Mouse (Mus musculus): ENCODE results near the gene Flrt1.
A peak's percentile ranks its signal among the peaks of the same experiment; 100 is the strongest.
"Not testable (repeated sequence)": the region's sequence is repeated elsewhere in the genome, so short reads cannot be mapped to it uniquely, and the experiment has no call there.

The Flrt1 gene

DNA sequence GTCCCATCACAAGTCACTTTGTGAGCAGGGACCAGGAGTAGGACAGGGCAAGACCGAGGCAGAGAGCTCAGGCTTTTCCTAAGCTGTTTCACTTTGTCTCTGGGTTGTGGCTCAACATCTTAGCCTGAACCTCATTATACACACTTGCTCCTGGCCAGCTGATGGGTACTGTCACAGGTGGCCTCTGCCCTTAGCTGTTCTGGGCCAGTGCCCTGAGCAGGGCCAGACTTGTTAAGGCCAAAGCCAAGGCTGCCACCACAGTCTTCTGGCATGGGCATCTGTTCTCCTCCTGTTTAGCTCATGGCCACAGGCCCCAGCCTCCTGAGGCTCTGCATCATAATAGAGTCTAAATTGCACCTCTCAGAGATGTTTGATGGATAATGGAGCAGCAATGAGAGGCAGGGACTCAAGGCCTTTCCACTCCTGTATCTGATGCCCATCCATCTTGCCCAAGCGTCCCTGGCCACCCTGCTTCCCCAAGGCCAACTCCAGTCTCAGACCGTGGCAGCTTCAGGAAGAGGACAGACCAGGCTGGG lies 5.8 kb downstream of the Flrt1 start:
- no peak for DNase-seq

GRCm38 (mm10) chr19:7092756-7093155 lies 12.8 kb downstream of the Flrt1 start:
- DNase-seq, result peak in 1 of 2 experiments; percentile 40

DNA sequence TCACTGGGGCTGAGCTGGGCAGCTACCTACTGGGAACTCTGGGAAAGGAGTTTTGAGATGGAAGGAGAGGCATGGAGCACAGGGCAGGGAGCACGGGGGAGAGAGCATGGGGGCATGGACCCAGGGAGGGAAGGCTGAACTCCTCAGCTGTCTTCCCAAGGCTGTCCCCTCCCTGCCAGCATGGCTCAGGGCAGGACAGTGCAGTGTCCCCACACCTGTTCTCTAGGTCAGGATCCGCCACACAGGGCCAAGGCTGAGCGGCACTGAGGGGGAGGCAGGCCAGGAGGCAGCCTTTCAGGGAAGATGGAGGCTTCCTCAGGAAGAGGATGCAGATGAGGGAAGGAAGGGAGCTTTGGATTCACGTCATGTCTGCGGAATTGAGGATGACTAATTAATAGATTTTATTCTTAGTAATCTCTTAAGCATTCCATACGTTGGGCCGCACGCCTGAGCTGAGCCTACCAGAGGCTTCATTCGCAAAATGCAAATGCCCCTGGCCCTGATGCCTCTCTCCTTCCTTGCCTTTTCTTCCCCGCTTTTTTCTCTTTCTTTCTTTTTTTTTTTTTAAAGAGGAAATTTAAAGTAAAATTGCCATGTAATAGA lies 14.0 kb downstream of the Flrt1 start:
- DNase-seq, result no peak

- peak; percentile 60 to 63 for DNase-seq
These were observed 15.0 kb downstream of the Flrt1 start for GRCm38 (mm10) chr19:7090369-7091064.

DNA sequence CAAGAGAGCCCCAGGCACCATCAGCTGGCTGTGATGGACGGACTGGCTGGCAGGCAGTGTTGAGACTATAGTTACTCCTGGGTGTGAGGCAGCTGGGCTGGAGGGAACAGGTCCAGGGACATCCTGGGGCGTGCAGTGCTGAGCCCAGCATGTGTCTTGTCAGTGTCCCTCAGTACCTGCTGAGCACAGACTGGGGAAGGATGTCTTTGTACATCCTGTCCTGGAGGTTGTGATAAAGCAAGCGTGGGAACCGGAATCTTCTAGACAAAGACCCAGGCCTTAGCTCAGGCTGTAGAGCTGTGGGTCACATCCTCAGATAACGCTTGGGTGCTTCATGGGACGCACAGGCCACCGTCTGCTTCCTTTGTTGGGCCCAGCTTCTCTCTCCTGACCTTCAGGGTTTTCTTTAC lies 15.7 kb downstream of the Flrt1 start:
- no peak for DNase-seq

- DNase-seq, result no peak
These were observed 16.5 kb downstream of the Flrt1 start for GRCm38 (mm10) chr19:7089050-7089449.

DNA sequence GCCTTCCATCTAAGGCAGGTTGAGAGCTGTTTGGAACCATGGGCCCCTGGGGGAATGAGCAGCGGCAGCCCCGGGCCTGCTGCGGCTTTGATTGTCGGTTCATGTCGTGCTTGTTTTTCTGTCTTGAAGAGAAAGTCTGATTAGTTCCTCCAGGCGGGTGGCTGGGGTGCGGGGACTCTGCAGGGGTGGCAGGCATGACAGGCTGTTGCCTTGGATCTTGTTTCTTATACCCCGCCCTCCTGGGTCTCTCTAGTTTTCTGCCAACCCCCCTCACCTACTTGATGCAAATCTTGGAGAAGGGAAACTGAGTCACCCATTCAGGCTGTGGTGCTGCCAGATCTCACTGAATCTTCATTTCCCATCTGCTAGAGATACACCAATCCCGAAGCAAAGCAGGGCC lies 17.0 kb downstream of the Flrt1 start:
- DNase-seq, result no peak

GRCm38 (mm10) chr19:7084734-7085133 lies 20.8 kb downstream of the Flrt1 start:
- no peak for DNase-seq

GRCm38 (mm10) chr19:7083035-7083794 lies 22.3 kb downstream of the Flrt1 start:
- no peak for DNase-seq

DNA sequence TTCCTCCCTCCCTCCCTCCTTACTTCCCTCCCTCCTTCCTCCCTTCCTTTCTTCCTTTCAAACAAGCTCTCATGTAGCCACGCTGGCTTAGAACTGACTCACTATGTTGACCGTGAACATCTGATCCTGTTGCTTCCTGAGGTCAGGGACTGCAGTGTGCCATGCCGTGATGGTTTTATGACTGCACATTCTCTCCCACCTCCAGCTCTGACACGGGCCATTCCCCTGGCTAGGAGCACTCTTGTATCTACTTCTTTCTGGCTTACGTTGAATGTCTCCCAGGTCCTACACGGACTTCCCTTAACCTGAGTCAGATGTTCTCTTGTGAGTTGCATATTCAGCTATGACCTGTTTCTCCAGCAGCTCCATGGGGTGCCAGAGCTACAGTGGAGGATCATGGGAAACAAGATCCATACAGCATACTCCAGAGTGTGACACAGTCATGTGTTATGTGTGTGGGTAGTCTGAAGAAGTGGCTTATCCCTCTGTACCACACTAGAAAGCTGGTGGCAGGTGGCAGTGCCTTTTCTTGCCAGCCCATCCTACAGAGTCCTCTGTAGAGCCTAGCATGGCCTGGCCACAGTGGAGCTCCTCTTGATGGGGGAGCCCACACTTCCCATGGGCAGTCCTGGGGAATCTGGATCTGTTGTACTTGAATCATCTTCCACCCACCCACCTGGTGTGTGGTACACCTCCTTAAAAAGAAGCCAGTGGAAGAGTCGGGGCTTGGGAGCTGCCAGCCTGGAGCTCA lies 23.8 kb downstream of the Flrt1 start:
- no peak for DNase-seq

DNA sequence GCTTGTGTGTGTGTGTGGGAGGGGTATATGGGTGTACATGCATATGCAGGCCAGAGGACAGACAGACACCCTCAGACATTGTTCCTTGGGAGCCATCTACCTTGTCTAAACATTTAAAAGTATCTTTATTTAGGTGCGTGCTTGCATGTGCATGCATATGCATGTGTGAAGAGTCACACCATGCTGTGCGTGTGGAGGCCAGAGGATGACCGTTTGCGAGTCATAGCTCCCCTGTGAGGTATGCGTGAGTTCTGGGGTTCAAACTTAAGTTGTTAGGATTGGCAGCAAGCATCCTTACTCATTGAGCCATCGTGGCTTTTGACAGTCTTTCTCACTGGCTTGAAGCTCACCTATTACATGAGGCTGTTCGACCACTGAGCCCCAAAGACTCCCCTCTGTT lies 27.3 kb downstream of the Flrt1 start:
- no peak for DNase-seq

GRCm38 (mm10) chr19:7077666-7078065 lies 27.9 kb downstream of the Flrt1 start:
- DNase-seq, result no peak

- DNase-seq, result not testable (repeated sequence)
These were observed 30.2 kb downstream of the Flrt1 start for GRCm38 (mm10) chr19:7075336-7075735.

DNA sequence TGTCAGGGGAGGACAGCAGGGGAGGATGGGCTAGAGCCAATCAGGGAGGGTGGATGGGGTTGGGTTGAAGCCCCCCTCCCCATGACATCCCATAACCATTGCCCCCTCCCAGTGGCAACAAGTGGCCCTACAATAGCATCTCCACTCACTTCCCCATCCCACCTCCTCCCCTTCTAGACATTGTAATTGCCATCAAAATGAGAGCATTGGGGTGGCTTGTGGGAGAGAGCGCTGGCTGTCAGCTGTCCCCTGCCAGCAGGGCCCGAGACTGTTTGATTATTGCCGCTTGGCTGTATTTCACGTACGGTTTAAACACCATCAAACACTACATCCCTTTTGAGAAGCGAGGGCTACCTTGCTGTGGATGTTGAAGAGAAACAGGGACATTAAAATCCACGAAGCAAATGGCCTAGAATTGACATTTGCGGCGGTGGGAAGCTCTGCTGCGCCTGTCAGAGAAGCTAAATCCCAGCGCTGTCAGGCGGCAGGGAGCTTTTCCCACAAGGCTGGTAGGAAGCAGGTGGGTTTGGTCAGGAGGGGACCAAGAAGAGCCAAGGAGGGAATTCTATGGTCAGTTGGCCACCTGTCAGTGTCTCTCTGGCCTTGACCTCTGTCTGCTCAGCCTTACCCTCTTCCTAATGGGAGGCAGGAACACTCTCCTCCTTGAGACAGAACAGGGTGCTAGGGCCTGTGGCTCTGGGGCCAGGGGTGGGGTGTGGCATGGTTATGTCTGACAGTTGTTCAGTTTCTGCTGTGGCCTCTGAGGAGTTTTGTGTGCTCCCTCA lies 31.3 kb downstream of the Flrt1 start:
- DNase-seq, result no peak

DNA sequence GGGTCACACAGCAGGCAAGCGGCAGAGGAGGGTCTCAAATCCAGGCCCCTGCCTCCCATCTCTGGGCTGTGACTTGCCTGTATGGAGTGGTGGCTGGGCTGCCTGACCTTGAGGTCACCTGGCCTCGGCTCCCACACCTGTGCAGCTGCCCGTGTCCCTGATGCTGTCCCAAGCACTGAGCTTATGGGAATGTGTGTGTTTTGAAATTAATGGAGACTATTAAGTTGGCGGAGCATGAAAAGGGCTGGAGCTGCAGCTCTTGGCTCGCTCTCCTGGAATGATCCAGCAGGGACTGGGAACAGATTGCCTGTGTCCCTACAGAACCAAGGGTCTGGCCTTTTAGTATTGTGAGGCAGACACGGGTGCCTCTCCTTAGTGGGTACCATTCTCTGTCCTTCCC lies 33.3 kb downstream of the Flrt1 start:
- no peak for DNase-seq

DNA sequence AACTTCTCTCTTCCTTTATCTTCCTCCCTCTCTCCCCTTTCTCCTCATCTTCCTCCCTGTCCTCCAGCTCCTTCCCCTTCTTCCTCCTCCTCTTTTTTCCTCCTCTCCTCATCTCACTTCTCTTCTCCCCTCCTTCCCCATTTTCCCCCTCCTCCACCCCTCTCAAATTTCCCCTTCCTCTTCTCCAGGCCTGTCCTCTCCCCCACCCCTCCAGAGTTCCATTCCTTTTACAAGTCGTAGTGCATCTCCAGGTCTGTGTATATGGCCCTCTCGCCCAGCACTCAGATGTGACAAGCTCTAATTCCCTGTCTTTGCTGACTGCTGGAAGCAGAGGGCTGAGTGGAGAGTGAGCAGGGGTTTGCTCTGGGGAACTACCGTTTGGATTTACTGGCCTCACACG lies 34.8 kb downstream of the Flrt1 start:
- no peak for DNase-seq

GRCm38 (mm10) chr19:7069781-7070763 lies 35.5 kb downstream of the Flrt1 start:
- no peak for DNase-seq

DNA sequence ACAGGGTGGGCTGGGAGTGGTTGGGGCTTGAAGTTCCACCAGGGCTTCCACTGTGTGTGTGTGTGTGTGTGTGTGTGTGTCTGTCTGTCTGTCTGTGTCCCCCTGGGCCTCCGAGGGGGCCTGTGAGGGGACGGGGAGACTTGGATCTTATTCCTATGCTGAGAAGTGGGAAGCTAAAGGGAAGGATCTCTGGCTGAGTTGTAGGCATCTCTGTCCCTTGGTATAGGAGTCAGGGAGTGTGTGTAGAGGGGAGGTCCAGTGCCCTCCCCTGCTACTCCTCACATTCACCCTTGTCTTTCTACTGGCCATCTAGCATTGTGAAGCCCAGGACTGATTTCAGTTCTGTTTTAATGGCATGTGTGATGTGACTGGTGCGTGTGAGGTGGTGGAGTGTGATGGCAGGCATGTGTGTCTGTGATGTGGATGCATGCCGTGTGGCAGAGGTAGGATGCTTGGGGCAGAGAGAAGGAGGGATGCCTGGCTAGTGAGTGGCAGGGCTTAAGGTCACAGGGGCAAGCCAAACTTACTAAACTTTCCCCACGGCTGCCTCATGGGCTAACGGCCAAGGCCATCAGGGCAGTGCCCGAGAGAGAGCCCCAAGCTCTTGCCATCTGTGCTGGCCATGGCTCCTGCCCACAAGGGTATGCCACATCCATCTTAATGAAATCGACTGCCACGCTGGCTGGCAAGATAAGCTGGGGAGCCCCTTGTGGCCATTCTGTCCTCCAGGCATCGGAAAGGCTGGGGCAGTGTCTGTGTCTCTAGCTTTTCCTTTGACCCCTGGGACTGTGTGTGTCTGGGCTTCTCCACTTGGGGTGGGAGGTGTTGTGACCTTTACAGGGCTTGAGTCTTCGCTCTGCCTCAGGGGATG lies 36.6 kb downstream of the Flrt1 start:
- no peak for DNase-seq

DNA sequence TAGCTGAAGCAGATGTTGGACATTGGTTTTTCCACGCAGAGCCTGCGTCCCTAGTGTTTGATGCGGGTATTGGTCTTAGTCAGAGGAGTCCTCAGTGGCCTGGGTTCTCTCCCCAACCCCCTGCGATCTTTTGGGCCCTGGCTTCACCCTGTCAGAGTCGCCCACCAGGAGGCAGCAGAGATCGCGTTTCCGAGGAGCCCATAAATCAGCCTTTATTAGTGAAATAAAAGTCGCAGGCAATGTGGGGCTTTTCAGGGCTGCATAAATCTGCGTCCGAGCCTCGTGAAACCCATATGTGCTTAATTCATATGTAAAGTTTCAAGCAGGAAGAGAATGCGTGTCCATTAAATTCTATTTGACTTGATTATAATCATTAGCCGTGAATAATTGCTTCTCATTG lies 37.4 kb downstream of the Flrt1 start:
- DNase-seq, result peak; percentile 80 to 91

Measured in cerebellum, adult 18-20 months (tissue).